Mouse (Mus musculus) kidney, postnatal 14 days (tissue): ENCODE data around the gene Pomgnt1.
A peak's percentile ranks its signal among the peaks of the same experiment; 100 is the strongest.

Experiments used
- DNase-seq: peaks from one replicate; pipeline ENCODE4 v3.0.0; 2022; ENCODE audit warnings: mixed read lengths

Pomgnt1 gene

GRCm38 (mm10) chr4:116123602-116124519, at the start of gene Pomgnt1, which contains the start of gene Rad54l:
TSS of gene Pomgnt1 (plus strand) at chr4:116123840.
TSS of gene Rad54l (minus strand) at chr4:116123690.
- DNase-seq: peak; percentile 91

- DNase-seq: peak; percentile 14
Observed at GRCm38 (mm10) chr4:116074145-116074675, 49.4 kb upstream of the Pomgnt1 start.

GRCm38 (mm10) chr4:116074861-116075620, 48.6 kb upstream of the Pomgnt1 start, which contains the start of the genes Uqcrh and Lrrc41:
TSS of gene Uqcrh (minus strand) at chr4:116075071.
TSS of gene Lrrc41 (plus strand) at chr4:116075269.
- DNase-seq: peak; percentile 96

GRCm38 (mm10) chr4:116075631-116076368, 47.8 kb upstream of the Pomgnt1 start:
- DNase-seq: peak; percentile 83

GRCm38 (mm10) chr4:116076369-116077231, 47.0 kb upstream of the Pomgnt1 start:
- DNase-seq: peak; percentile 52

GRCm38 (mm10) chr4:116077240-116078095, 46.2 kb upstream of the Pomgnt1 start:
- DNase-seq: no peak

GRCm38 (mm10) chr4:116088510-116089249, 35.0 kb upstream of the Pomgnt1 start:
- no peak for DNase-seq

GRCm38 (mm10) chr4:116096291-116096690, 27.3 kb upstream of the Pomgnt1 start:
- no peak for DNase-seq

- no peak for DNase-seq
Observed at GRCm38 (mm10) chr4:116097211-116097610, 26.4 kb upstream of the Pomgnt1 start.

GRCm38 (mm10) chr4:116100959-116101358, 22.7 kb upstream of the Pomgnt1 start:
- DNase-seq: no peak

- no peak for DNase-seq
Observed at GRCm38 (mm10) chr4:116105278-116105677, 18.4 kb upstream of the Pomgnt1 start.

- DNase-seq: no peak
Observed at GRCm38 (mm10) chr4:116110695-116111094, 12.9 kb upstream of the Pomgnt1 start.

GRCm38 (mm10) chr4:116111486-116111885, 12.2 kb upstream of the Pomgnt1 start:
- DNase-seq: no peak

GRCm38 (mm10) chr4:116122762-116123161, 878 bp upstream of the Pomgnt1 start:
- no peak for DNase-seq

- no peak for DNase-seq
Observed at GRCm38 (mm10) chr4:116125803-116126386, 2.3 kb downstream of the Pomgnt1 start.

GRCm38 (mm10) chr4:116127956-116128355, 4.3 kb downstream of the Pomgnt1 start:
- no peak for DNase-seq

- DNase-seq: no peak
Observed at GRCm38 (mm10) chr4:116133126-116133525, 9.5 kb downstream of the Pomgnt1 start.

GRCm38 (mm10) chr4:116134990-116135389, 11.3 kb downstream of the Pomgnt1 start:
- no peak for DNase-seq

- DNase-seq: no peak
Observed at GRCm38 (mm10) chr4:116137421-116137996, 13.9 kb downstream of the Pomgnt1 start.
